Comparison of ENCODE assay signal across 7 mouse cellular contexts in genomic region chr5:108460461-108460860, GRCm38 (mm10). TPM values are rescaled to one million over a fixed set of nuclear protein-coding genes. Genes with fewer than 3 reads are reported as not detected.
DNase-seq lines count a peak whose midpoint lies in the region; ATAC-seq and TF ChIP-seq lines count a peak whose summit lies in the region.

No protein-coding gene starts in this region.

- no peak for TF ChIP-seq POLR2A in embryonic fibroblast, embryonic 13.5 days (IDR thresholded peaks at IDR 0.05; ENCODE audit: low read depth, low read length)

- H3K27ac ChIP-seq in lung, embryonic 15.5 days, result no peak overlapping the region
- H3K27ac ChIP-seq in embryonic fibroblast, embryonic 13.5 days (ENCODE audit: insufficient read depth, low read length), result no peak overlapping the region
- no peak overlapping the region for H3K27ac ChIP-seq in intestine, embryonic 16.5 days (ENCODE audit: low read length)
- no peak overlapping the region for H3K27ac ChIP-seq in neural tube, embryonic 15.5 days (replicated peaks)

- WGBS in lung, embryonic 15.5 days, result 35% methylated on average over 6 of the region's 6 CpGs
- WGBS in intestine, embryonic 16.5 days, result 40% methylated on average over 6 of the region's 6 CpGs
- 40% methylated on average over 6 of the region's 6 CpGs for WGBS in neural tube, embryonic 15.5 days

- ATAC-seq in lung, embryonic 15.5 days (ENCODE audit: borderline replicate concordance, extremely low read depth, low FRiP score, low TSS enrichment), result no peak; the same call in 1 of the 2 replicates
- peak; percentile 10; the same call in 1 of the 2 replicates for ATAC-seq in intestine, embryonic 16.5 days
- 0 out of 2 replicates have a peak, but pooled peaks have one; percentile 4 for ATAC-seq in neural tube, embryonic 15.5 days (ENCODE audit: low FRiP score)

- no peaks in the 10 kb centered on the region for H3K9me3 ChIP-seq in lung, embryonic 15.5 days
- H3K9me3 ChIP-seq in intestine, embryonic 16.5 days (ENCODE audit: control insufficient read depth, low read length), result no peaks in the 10 kb centered on the region
- H3K9me3 ChIP-seq in neural tube, embryonic 15.5 days (replicated peaks), result no peaks in the 10 kb centered on the region

- peak overlapping the region; percentile 76 for H3K4me3 ChIP-seq in lung, embryonic 15.5 days
- peak overlapping the region; percentile 97 for H3K4me3 ChIP-seq in embryonic fibroblast, embryonic 13.5 days (ENCODE audit: insufficient read depth, low read length)
- H3K4me3 ChIP-seq in intestine, embryonic 16.5 days (ENCODE audit: low read length), result peak overlapping the region; percentile 95
- peak overlapping the region; percentile 98 for H3K4me3 ChIP-seq in neural tube, embryonic 15.5 days (replicated peaks)

- H3K9ac ChIP-seq in lung, embryonic 15.5 days, result peak overlapping the region; percentile 35; the same call in 1 of the 2 replicates
- H3K9ac ChIP-seq in intestine, embryonic 16.5 days (ENCODE audit: low read depth, low read length), result peak overlapping the region; percentile 99
- peak overlapping the region; percentile 100 for H3K9ac ChIP-seq in neural tube, embryonic 15.5 days (replicated peaks)

- peaks cover 25% of the 10 kb centered on the region for H3K4me1 ChIP-seq in lung, embryonic 15.5 days
- H3K4me1 ChIP-seq in embryonic fibroblast, embryonic 13.5 days (ENCODE audit: control insufficient read depth, insufficient read depth, low read length), result peaks cover 6% of the 10 kb centered on the region
- peaks cover 16% of the 10 kb centered on the region for H3K4me1 ChIP-seq in intestine, embryonic 16.5 days (ENCODE audit: control insufficient read depth, insufficient read depth, low read length)
- H3K4me1 ChIP-seq in neural tube, embryonic 15.5 days, result peaks cover 36% of the 10 kb centered on the region

- no peaks in the 10 kb centered on the region for H3K27me3 ChIP-seq in lung, embryonic 15.5 days
- H3K27me3 ChIP-seq in intestine, embryonic 16.5 days (replicated peaks; ENCODE audit: control insufficient read depth, insufficient read depth, low read length), result no peaks in the 10 kb centered on the region
- peaks cover 16% of the 10 kb centered on the region for H3K27me3 ChIP-seq in neural tube, embryonic 15.5 days (replicated peaks)

- peak overlapping the region; percentile 90 for H3K4me2 ChIP-seq in lung, embryonic 15.5 days
- H3K4me2 ChIP-seq in intestine, embryonic 16.5 days (ENCODE audit: low read depth, low read length), result peak overlapping the region; percentile 82
- H3K4me2 ChIP-seq in neural tube, embryonic 15.5 days, result peak overlapping the region; percentile 92

- no peaks in the 10 kb centered on the region for H3K36me3 ChIP-seq in lung, embryonic 15.5 days
- no peaks in the 10 kb centered on the region for H3K36me3 ChIP-seq in intestine, embryonic 16.5 days (ENCODE audit: control insufficient read depth, insufficient read depth, low read length)
- no peaks in the 10 kb centered on the region for H3K36me3 ChIP-seq in neural tube, embryonic 15.5 days

- TF ChIP-seq CTCF in embryonic fibroblast, embryonic 13.5 days (IDR thresholded peaks at IDR 0.05; ENCODE audit: borderline replicate concordance, insufficient read depth, low read length), result no peak

- DNase-seq in lung, postnatal 4 days, result no peak
- no peak for DNase-seq in T-cell, adult 2 months (ENCODE audit: low spot score)
- no peak for DNase-seq in cerebellum, postnatal 25 days

RNA-seq across cellular contexts. Expression of gene Pcgf3, which starts 0.6 kb away (rescaled TPM):
- polyA plus RNA-seq in lung, embryonic 15.5 days (2015; fragmentation: Nextera tagmentation; extraction: Ambion mirVana), result 17.2 and 19.3 TPM in 2 replicates
- polyA plus RNA-seq in embryonic fibroblast, embryonic 13.5 days (2011; ENCODE audit: insufficient read length, low read depth, missing spikeins), result 92.3 and 93.4 TPM in 2 replicates
- polyA plus RNA-seq in intestine, embryonic 16.5 days (2015; fragmentation: Nextera tagmentation; extraction: Ambion mirVana), result 12.7 and 15.5 TPM in 2 replicates
- polyA plus RNA-seq in neural tube, embryonic 15.5 days (2015; fragmentation: Nextera tagmentation; extraction: Ambion mirVana), result 24.7 and 25.5 TPM in 2 replicates

RNA-seq across cellular contexts. Expression of gene Mfsd7a, which starts 11.8 kb away (rescaled TPM):
- polyA plus RNA-seq in lung, embryonic 15.5 days (2015; fragmentation: Nextera tagmentation; extraction: Ambion mirVana), result 0.24 and 0.34 TPM in 2 replicates
- 0.72 and 0.95 TPM in 2 replicates for polyA plus RNA-seq in embryonic fibroblast, embryonic 13.5 days (2011; ENCODE audit: insufficient read length, low read depth, missing spikeins)
- polyA plus RNA-seq in intestine, embryonic 16.5 days (2015; fragmentation: Nextera tagmentation; extraction: Ambion mirVana), result 0.38 and 0.55 TPM in 2 replicates
- polyA plus RNA-seq in neural tube, embryonic 15.5 days (2015; fragmentation: Nextera tagmentation; extraction: Ambion mirVana), result 0.19 and 0.34 TPM in 2 replicates

RNA-seq across cellular contexts. Expression of gene Atp5k, which starts 26.2 kb away (rescaled TPM):
- polyA plus RNA-seq in lung, embryonic 15.5 days (2015; fragmentation: Nextera tagmentation; extraction: Ambion mirVana), result 344 and 363 TPM in 2 replicates
- polyA plus RNA-seq in embryonic fibroblast, embryonic 13.5 days (2011; ENCODE audit: insufficient read length, low read depth, missing spikeins), result 264 and 289 TPM in 2 replicates
- 440 and 455 TPM in 2 replicates for polyA plus RNA-seq in intestine, embryonic 16.5 days (2015; fragmentation: Nextera tagmentation; extraction: Ambion mirVana)
- polyA plus RNA-seq in neural tube, embryonic 15.5 days (2015; fragmentation: Nextera tagmentation; extraction: Ambion mirVana), result 430 and 482 TPM in 2 replicates

Comparison
In these comparisons a context has a peak if more than half of its experiments do, and no peak if none do; other contexts are left out.
1. H3K9ac ChIP-seq: peak in every context shown above with its lines; median percentile 100 in neural tube, embryonic 15.5 days; 99 in intestine, embryonic 16.5 days; 35 in lung, embryonic 15.5 days.